Mouse (Mus musculus) central nervous system, embryonic 14 days (tissue): ENCODE measurements around the gene Snx4. TPM values are rescaled to one million over a fixed set of nuclear protein-coding genes. Genes with fewer than 3 reads are reported as not detected.

Experiments used
- polyA plus RNA-seq: library from polyadenylated mRNA; depleted of rRNA; stranded (reverse); fragments of >200 nt; gene quantifications from 2 replicates; pipeline ENCODE4 v1.2.3, GENCODE M21; 2012; rRNA removed

Gene Snx4
- 39.5 and 44.3 TPM in 2 replicates for polyA plus RNA-seq

GRCm38 (mm10) chr16:33251194-33252051 lies at the start of gene Snx4:
Gene Snx4, plus strand, starts transcription at chr16:33251442.

Other genes starting within 250 kb of the Snx4 start
- 1.8 and 2.8 TPM in 2 replicates for gene Iqcg, start 195.2 kb upstream of the Snx4 start, polyA plus RNA-seq
- gene Rpl35a, start 195.0 kb upstream of the Snx4 start, polyA plus RNA-seq = 993 and 1,020 TPM in 2 replicates
- gene Lmln, start 188.9 kb upstream of the Snx4 start, polyA plus RNA-seq = 7.5 and 8.9 TPM in 2 replicates
- gene Osbpl11, start 66.4 kb upstream of the Snx4 start, polyA plus RNA-seq = 16.2 and 18.1 TPM in 2 replicates
- 26.6 and 27.5 TPM in 2 replicates for gene Zfp148, start 129.4 kb downstream of the Snx4 start, polyA plus RNA-seq